Mouse (Mus musculus) G1E (cell line): ENCODE results near the gene Tgm1.

Experiments used
- CTCF ChIP-seq: IDR thresholded peaks from 2 replicates; pipeline ENCODE4 v1.5.1; 2012; ENCODE audit warnings: low read depth, low read length, inconsistent platforms, mixed read lengths
- GATA2 ChIP-seq: IDR thresholded peaks from 2 replicates; pipeline ENCODE4 v1.6.1; 2012; ENCODE audit warnings: low read depth, low read length, inconsistent platforms, borderline replicate concordance

- no peak for TF ChIP-seq CTCF
- no peak for TF ChIP-seq GATA2
Observed at GRCm38 (mm10) chr14:55713007-55713728, 558 bp downstream of the Tgm1 start.
